ENCODE assay signal across 8 mouse cellular contexts in genomic region chr2:157943514-157944155, GRCm38 (mm10). TPM values are rescaled to one million over a fixed set of nuclear protein-coding genes. Genes with fewer than 3 reads are reported as not detected.
DNase-seq lines count a peak whose midpoint lies in the region; ATAC-seq lines count a peak whose summit lies in the region.

No protein-coding gene starts in this region.

- under 1% methylated on average over 47 of the region's 47 CpGs for WGBS in embryonic facial prominence, embryonic 13.5 days
- 1% methylated on average over 37 of the region's 47 CpGs for WGBS in limb, embryonic 13.5 days
- under 1% methylated on average over 45 of the region's 47 CpGs for WGBS in midbrain, embryonic 15.5 days
- under 1% methylated on average over 46 of the region's 47 CpGs for WGBS in stomach, embryonic 15.5 days

- peak overlapping the region; percentile 14 for H3K4me3 ChIP-seq in erythroblast, embryonic 14.5 days (replicated peaks)
- H3K4me3 ChIP-seq in embryonic facial prominence, embryonic 13.5 days = peak overlapping the region; percentile 57
- H3K4me3 ChIP-seq in limb, embryonic 13.5 days = peak overlapping the region; percentile 57
- peak overlapping the region; percentile 42 for H3K4me3 ChIP-seq in midbrain, embryonic 15.5 days
- peak overlapping the region; percentile 47 for H3K4me3 ChIP-seq in stomach, embryonic 15.5 days (replicated peaks)

- peaks cover 49% of the 10 kb centered on the region for H3K27me3 ChIP-seq in erythroblast, embryonic 14.5 days (ENCODE audit: control insufficient read depth)
- H3K27me3 ChIP-seq in embryonic facial prominence, embryonic 13.5 days = peaks cover 40% of the 10 kb centered on the region
- peaks cover 40% of the 10 kb centered on the region for H3K27me3 ChIP-seq in limb, embryonic 13.5 days
- H3K27me3 ChIP-seq in midbrain, embryonic 15.5 days (replicated peaks) = peaks cover 5% of the 10 kb centered on the region; the same call in 1 of the 2 replicates
- peaks cover 33% of the 10 kb centered on the region for H3K27me3 ChIP-seq in stomach, embryonic 15.5 days (replicated peaks)

- H3K36me3 ChIP-seq in erythroblast, embryonic 14.5 days (ENCODE audit: control insufficient read depth) = no peaks in the 10 kb centered on the region
- no peaks in the 10 kb centered on the region for H3K36me3 ChIP-seq in embryonic facial prominence, embryonic 13.5 days
- H3K36me3 ChIP-seq in limb, embryonic 13.5 days = no peaks in the 10 kb centered on the region
- H3K36me3 ChIP-seq in midbrain, embryonic 15.5 days (replicated peaks) = no peaks in the 10 kb centered on the region
- H3K36me3 ChIP-seq in stomach, embryonic 15.5 days = no peaks in the 10 kb centered on the region

- no peaks in the 10 kb centered on the region for H3K4me1 ChIP-seq in erythroblast, embryonic 14.5 days (ENCODE audit: control insufficient read depth)
- peaks cover 27% of the 10 kb centered on the region for H3K4me1 ChIP-seq in embryonic facial prominence, embryonic 13.5 days
- peaks cover 28% of the 10 kb centered on the region for H3K4me1 ChIP-seq in limb, embryonic 13.5 days
- peaks cover 32% of the 10 kb centered on the region for H3K4me1 ChIP-seq in midbrain, embryonic 15.5 days
- H3K4me1 ChIP-seq in stomach, embryonic 15.5 days = peaks cover 22% of the 10 kb centered on the region

- H3K4me2 ChIP-seq in embryonic facial prominence, embryonic 13.5 days = peak overlapping the region; percentile 96
- H3K4me2 ChIP-seq in limb, embryonic 13.5 days (replicated peaks) = peak overlapping the region; percentile 93
- peak overlapping the region; percentile 72 for H3K4me2 ChIP-seq in midbrain, embryonic 15.5 days
- peak overlapping the region; percentile 98 for H3K4me2 ChIP-seq in stomach, embryonic 15.5 days

- peak; percentile 67 to 82 for DNase-seq in heart, adult 9 months (ENCODE audit: low spot score in 2 of 2)
- peak; percentile 70 for DNase-seq in kidney, adult 9 months

- peaks cover 3% of the 10 kb centered on the region; the same call in 1 of the 2 replicates for H3K9me3 ChIP-seq in erythroblast, embryonic 14.5 days (ENCODE audit: control insufficient read depth, low read length)
- no peaks in the 10 kb centered on the region for H3K9me3 ChIP-seq in embryonic facial prominence, embryonic 13.5 days
- H3K9me3 ChIP-seq in limb, embryonic 13.5 days = no peaks in the 10 kb centered on the region
- no peaks in the 10 kb centered on the region for H3K9me3 ChIP-seq in midbrain, embryonic 15.5 days
- H3K9me3 ChIP-seq in stomach, embryonic 15.5 days = no peaks in the 10 kb centered on the region

- ATAC-seq in erythroblast, adult 5-6 weeks (replicated peaks; ENCODE audit: low FRiP score, poor library complexity, severe bottlenecking) = no peak
- peak; percentile 63; the same call in 1 of the 2 replicates for ATAC-seq in embryonic facial prominence, embryonic 13.5 days (ENCODE audit: insufficient number of reproducible peaks, insufficient read depth, low FRiP score, low TSS enrichment, low read depth)
- ATAC-seq in limb, embryonic 13.5 days (ENCODE audit: low FRiP score, low read depth) = peak; percentile 72
- peak; percentile 82 for ATAC-seq in midbrain, embryonic 15.5 days (replicated peaks)
- ATAC-seq in stomach, embryonic 15.5 days (ENCODE audit: insufficient read depth, low FRiP score, low read depth) = peak; percentile 54

- H3K27ac ChIP-seq in embryonic facial prominence, embryonic 13.5 days = no peak overlapping the region; the same call in 1 of the 2 replicates
- H3K27ac ChIP-seq in limb, embryonic 13.5 days = peak overlapping the region; percentile 22; the same call in 1 of the 2 replicates
- peak overlapping the region; percentile 60 for H3K27ac ChIP-seq in midbrain, embryonic 15.5 days
- H3K27ac ChIP-seq in stomach, embryonic 15.5 days = 0 out of 2 replicates have a peak overlapping the region, but pooled peaks have one; percentile 3

- peak overlapping the region; percentile 80 for H3K9ac ChIP-seq in embryonic facial prominence, embryonic 13.5 days
- peak overlapping the region; percentile 81 for H3K9ac ChIP-seq in limb, embryonic 13.5 days
- peak overlapping the region; percentile 46 for H3K9ac ChIP-seq in midbrain, embryonic 15.5 days
- H3K9ac ChIP-seq in stomach, embryonic 15.5 days = peak overlapping the region; percentile 29

RNA-seq across cellular contexts. Expression of gene Vstm2l, which starts 29.2 kb away (rescaled TPM):
- polyA plus RNA-seq in erythroblast, embryonic 14.5 days (2012) = not detected in 2 replicates
- not detected in 2 replicates for total RNA-seq in erythroblast, adult 5-6 weeks (2015; ENCODE audit: low replicate concordance)
- not detected in 2 replicates for total RNA-seq in erythroblast, adult 5-6 weeks (2017; ENCODE audit: low replicate concordance)
- 0.39 and 0.49 TPM in 2 replicates for polyA plus RNA-seq in embryonic facial prominence, embryonic 13.5 days (2015; fragmentation: Nextera tagmentation; extraction: Ambion mirVana)
- polyA plus RNA-seq in limb, embryonic 13.5 days (2015; fragmentation: Nextera tagmentation; extraction: Ambion mirVana) = 0.23 TPM in 1 of 2 replicates, not detected in the other
- 28.3 and 33.3 TPM in 2 replicates for polyA plus RNA-seq in midbrain, embryonic 15.5 days (2015; fragmentation: Nextera tagmentation; extraction: Ambion mirVana)
- polyA plus RNA-seq in stomach, embryonic 15.5 days (2015; fragmentation: Nextera tagmentation; extraction: Ambion mirVana) = 0.28 and 0.53 TPM in 2 replicates

Comparison
In these comparisons a context has a peak if more than half of its experiments do, and no peak if none do; other contexts are left out.
1. H3K9ac ChIP-seq: peak in every context shown above with its lines; median percentile 81 in limb, embryonic 13.5 days; 80 in embryonic facial prominence, embryonic 13.5 days; 46 in midbrain, embryonic 15.5 days; 29 in stomach, embryonic 15.5 days.
2. RNA of gene Vstm2l, which starts 29.2 kb away (polyA plus RNA-seq): 28.3 to 33.3 TPM in midbrain, embryonic 15.5 days; 0.28 to 0.53 TPM in stomach, embryonic 15.5 days, 0.39 to 0.49 TPM in embryonic facial prominence, embryonic 13.5 days, 0.23 TPM in limb, embryonic 13.5 days and not detected in erythroblast, embryonic 14.5 days; every median in the first group is over 10 times any median in the second.
3. Peak in every context shown above with its lines, with median percentiles within 50 percentile points of each other: H3K4me3 ChIP-seq and H3K4me2 ChIP-seq.